Mouse (Mus musculus): ENCODE measurements at regions not wholly inside any gene's neighbourhood (a gene's known extent, or its start where the extent isn't known, plus 50 kb on each side); places are given as distances from the start of the nearest gene placed in this dataset.
A peak's percentile ranks its signal among the peaks of the same experiment; 100 is the strongest.

GRCm38 (mm10) chr2:75244311-75245033, 414.6 kb upstream of the Hnrnpa3 start:
- no peak for DNase-seq

GRCm38 (mm10) chr2:75245256-75245655, 413.8 kb upstream of the Hnrnpa3 start:
- no peak for DNase-seq

GRCm38 (mm10) chr2:75245662-75246061, 413.4 kb upstream of the Hnrnpa3 start:
- no peak for DNase-seq

- no peak for DNase-seq
These were observed 412.8 kb upstream of the Hnrnpa3 start for GRCm38 (mm10) chr2:75246082-75246743.

GRCm38 (mm10) chr2:75248251-75248650, 410.8 kb upstream of the Hnrnpa3 start:
- DNase-seq, result no peak

GRCm38 (mm10) chr2:75250507-75250906, 408.6 kb upstream of the Hnrnpa3 start:
- no peak for DNase-seq

GRCm38 (mm10) chr2:75252829-75253228, 406.2 kb upstream of the Hnrnpa3 start:
- DNase-seq, result no peak

GRCm38 (mm10) chr2:75265218-75265617, 393.8 kb upstream of the Hnrnpa3 start:
- DNase-seq, result no peak

- no peak for DNase-seq
These were observed 393.0 kb upstream of the Hnrnpa3 start for GRCm38 (mm10) chr2:75265739-75266699.

- no peak for DNase-seq
These were observed 391.1 kb upstream of the Hnrnpa3 start for GRCm38 (mm10) chr2:75267949-75268348.

- DNase-seq, result no peak
These were observed 389.6 kb upstream of the Hnrnpa3 start for GRCm38 (mm10) chr2:75269446-75269845.

- DNase-seq, result no peak
These were observed 388.9 kb upstream of the Hnrnpa3 start for GRCm38 (mm10) chr2:75270115-75270514.

- DNase-seq, result no peak
These were observed 371.2 kb upstream of the Hnrnpa3 start for GRCm38 (mm10) chr2:75287900-75288299.

- no peak for DNase-seq
These were observed 367.4 kb upstream of the Hnrnpa3 start for GRCm38 (mm10) chr2:75291674-75292073.

GRCm38 (mm10) chr2:75306821-75307220, 352.2 kb upstream of the Hnrnpa3 start:
- DNase-seq, result no peak

GRCm38 (mm10) chr2:75311191-75311590, 347.9 kb upstream of the Hnrnpa3 start:
- peak; percentile 14 for DNase-seq

- DNase-seq, result no peak
These were observed 346.8 kb upstream of the Hnrnpa3 start for GRCm38 (mm10) chr2:75312246-75312645.

- DNase-seq, result no peak
These were observed 343.7 kb upstream of the Hnrnpa3 start for GRCm38 (mm10) chr2:75315341-75315740.

GRCm38 (mm10) chr2:75318190-75318589, 340.9 kb upstream of the Hnrnpa3 start:
- no peak for DNase-seq

GRCm38 (mm10) chr2:75324146-75324749, 334.8 kb upstream of the Hnrnpa3 start:
- DNase-seq, result no peak

- no peak for DNase-seq
These were observed 329.5 kb upstream of the Hnrnpa3 start for GRCm38 (mm10) chr2:75329598-75329997.

- no peak for DNase-seq
These were observed 317.8 kb upstream of the Hnrnpa3 start for GRCm38 (mm10) chr2:75341310-75341709.

Data from gastrocnemius, postnatal 25 days (tissue).